Mouse (Mus musculus) bone marrow macrophage, adult 2 months (primary cell): ENCODE results near the gene Gm3404.
"Not testable (repeated sequence)": the region's sequence is repeated elsewhere in the genome, so short reads cannot be mapped to it uniquely, and the experiment has no call there.

ENCODE experiments used
- CTCF ChIP-seq: IDR thresholded peaks from 2 replicates; pipeline ENCODE4 v1.5.1; 2012; ENCODE audit warnings: low read depth, mild to moderate bottlenecking, low read length, moderate library complexity
- POLR2A ChIP-seq: IDR thresholded peaks from 2 replicates; pipeline ENCODE4 v1.6.1; 2012; ENCODE audit warnings: mild to moderate bottlenecking, low read depth, low read length, borderline replicate concordance

DNA sequence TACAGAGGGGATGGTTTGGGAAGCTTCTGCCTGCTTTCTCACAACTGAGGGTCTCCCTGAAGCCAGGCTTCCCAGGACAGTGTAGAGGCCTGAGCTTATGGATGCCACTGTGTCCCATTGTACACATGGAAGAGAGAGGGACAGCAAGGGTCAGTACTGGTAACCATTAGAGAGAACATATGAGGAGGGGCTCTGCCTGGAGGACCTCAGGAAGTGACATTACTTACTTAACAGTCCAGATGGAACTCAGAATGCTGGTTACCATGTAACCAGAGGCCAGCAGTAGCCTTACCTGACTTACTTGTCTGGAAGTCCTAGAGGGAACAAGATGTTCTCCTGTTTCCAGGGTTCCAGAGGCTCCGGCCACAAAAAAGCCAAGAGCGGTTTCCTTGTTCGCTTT lies 30.2 kb downstream of the Gm3404 start, which contains the start of gene Gm3415:
- not testable (repeated sequence) for TF ChIP-seq CTCF, POLR2A
